Mouse (Mus musculus) liver, embryonic 11.5 days (tissue): ENCODE measurements at regions not wholly inside any gene's neighbourhood (a gene's known extent, or its start where the extent isn't known, plus 50 kb on each side); places are given as distances from the start of the nearest gene placed in this dataset.

ENCODE experiments used
- ATAC-seq: fragments of 200-750 bp; cut with Nextera tagmentation; replicated peaks from 2 replicates; pipeline ENCODE4 v1.8.0; 2017; ENCODE audit warnings: moderate number of reproducible peaks, mild to moderate bottlenecking, moderate TSS enrichment, moderate library complexity; ENCODE audit not compliant: low FRiP score
- DNase-seq: peaks from one replicate; pipeline ENCODE4 v3.0.0-alpha.2; 2017; ENCODE audit warnings: low spot score
- H3K27ac ChIP-seq: fragments of 300-500 bp; sonication (generic); 2 replicates; pipeline ENCODE4 v1.5.1; 2014; ENCODE audit warnings: mild to moderate bottlenecking, low read depth, low read length, control low read depth
- H3K27me3 ChIP-seq: fragments of 300-500 bp; sonication (generic); replicated peaks from 2 replicates; pipeline ENCODE4 v1.6.1; 2014; ENCODE audit warnings: low read length, mixed read lengths; ENCODE audit not compliant: control insufficient read depth, insufficient read depth
- H3K36me3 ChIP-seq: fragments of 300-500 bp; sonication (generic); 2 replicates; pipeline ENCODE4 v1.6.1; 2014; ENCODE audit warnings: mild to moderate bottlenecking, low read length, moderate library complexity, mixed read lengths; ENCODE audit not compliant: control insufficient read depth, insufficient read depth
- H3K4me1 ChIP-seq: fragments of 300-500 bp; sonication (generic); replicated peaks from 2 replicates; pipeline ENCODE4 v1.6.1; 2014; ENCODE audit warnings: low read length, mixed read lengths; ENCODE audit not compliant: control insufficient read depth, insufficient read depth
- H3K4me2 ChIP-seq: fragments of 300-500 bp; sonication (generic); 2 replicates; pipeline ENCODE4 v1.6.1; 2014; ENCODE audit warnings: mild to moderate bottlenecking, control low read depth, moderate library complexity
- H3K4me3 ChIP-seq: fragments of 300-500 bp; sonication (generic); 2 replicates; pipeline ENCODE4 v1.5.1; 2014; ENCODE audit warnings: low read depth, low read length, control low read depth
- H3K9ac ChIP-seq: fragments of 300-500 bp; sonication (generic); 2 replicates; pipeline ENCODE4 v1.6.1; 2014; ENCODE audit warnings: low read depth, low read length, control low read depth
- H3K9me3 ChIP-seq: fragments of 300-500 bp; sonication (generic); 2 replicates; pipeline ENCODE4 v1.6.1; 2016; ENCODE audit warnings: low read length, inconsistent platforms, mixed read lengths; ENCODE audit not compliant: control insufficient read depth
- WGBS: fragments of 180-500 bp; shearing (Covaris S2); extraction: QIAGEN DNeasy Blood & Tissue Kit; methylation state at CpG from one replicate; pipeline ENCODE4 v1.1.7; 2014; 5-methylcytosine and 5-hydroxymethylcytosine counted together

GRCm38 (mm10) chr9:113509368-113509767 lies 198.7 kb downstream of the Pdcd6ip start:
- DNase-seq (no peak), ATAC-seq (no peak)
- H3K27ac ChIP-seq: no peak overlapping the region
- H3K4me3 ChIP-seq: no peak overlapping the region
- no peak overlapping the region for H3K9ac ChIP-seq
- 87% methylated on average over 7 of the region's 7 CpGs for WGBS
- no peaks in the 10 kb centered on the region for H3K27me3 ChIP-seq
- no peak overlapping the region for H3K4me2 ChIP-seq
- H3K9me3 ChIP-seq: 0 out of 2 replicates have a peak, but pooled peaks cover 3% of the 10 kb centered on the region
- H3K36me3 ChIP-seq: no peaks in the 10 kb centered on the region
- no peaks in the 10 kb centered on the region for H3K4me1 ChIP-seq

- Histone ChIP-seq H3K4me1 (no peaks in the 10 kb centered on the region), H3K36me3 (no peaks in the 10 kb centered on the region), H3K27ac (no peak overlapping the region), H3K9me3 (0 out of 2 replicates have a peak, but pooled peaks cover 3% of the 10 kb centered on the region), H3K27me3 (no peaks in the 10 kb centered on the region), H3K9ac (no peak overlapping the region), H3K4me2 (no peak overlapping the region), H3K4me3 (no peak overlapping the region)
- ATAC-seq (no peak), DNase-seq (no peak)
- whole genome bisulfite sequencing: 59% methylated on average over 3 of the region's 3 CpGs
These were observed 199.2 kb downstream of the Pdcd6ip start for GRCm38 (mm10) chr9:113508821-113509220.

DNA sequence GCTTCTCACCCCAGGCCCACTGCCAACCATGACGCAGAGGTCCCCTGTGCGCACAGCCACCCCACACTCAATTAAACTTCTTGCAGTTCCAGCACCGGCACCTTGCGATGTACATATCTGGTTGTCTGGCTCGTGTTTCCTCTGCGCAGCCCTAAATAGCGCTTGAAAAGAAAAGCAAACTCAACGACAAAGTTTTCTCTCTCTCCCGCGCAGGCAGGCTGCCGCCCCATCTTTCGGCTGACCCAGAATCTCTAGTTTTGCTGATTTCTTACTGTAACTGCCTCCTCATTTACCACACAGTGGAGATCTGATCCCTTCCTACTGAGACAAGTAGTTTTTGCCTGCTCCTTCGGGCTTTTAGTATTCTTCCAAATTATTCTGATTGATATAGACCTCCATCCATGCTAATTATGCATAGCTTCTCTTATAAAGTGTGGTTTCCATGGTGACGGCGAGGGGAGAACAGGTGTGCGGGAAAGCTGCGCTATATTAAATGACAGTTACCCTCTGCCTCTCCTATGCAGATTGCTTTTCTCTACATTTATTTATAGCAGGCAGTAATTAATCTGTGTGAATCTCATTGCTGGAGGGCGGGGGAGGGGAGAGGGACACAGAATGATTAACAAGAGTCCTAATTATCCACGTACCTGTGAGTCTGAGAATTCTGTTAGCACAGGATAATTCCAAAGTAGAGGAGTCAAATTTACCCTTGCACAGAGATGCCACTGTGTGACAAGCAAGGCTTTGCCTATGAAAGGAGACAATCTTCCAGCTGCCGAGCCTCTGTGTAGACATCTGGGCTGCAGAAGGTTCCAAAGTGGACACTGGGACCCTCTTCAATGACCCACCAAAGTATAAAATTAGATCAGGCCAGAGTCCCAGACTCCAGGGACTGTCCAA lies 200.2 kb downstream of the Pdcd6ip start:
- H3K4me2 ChIP-seq: no peak overlapping the region
- 88% methylated on average over 20 of the region's 20 CpGs for WGBS
- H3K4me3 ChIP-seq: no peak overlapping the region
- no peaks in the 10 kb centered on the region for H3K27me3 ChIP-seq
- no peaks in the 10 kb centered on the region for H3K36me3 ChIP-seq
- H3K4me1 ChIP-seq: no peaks in the 10 kb centered on the region
- 0 out of 2 replicates have a peak, but pooled peaks cover 3% of the 10 kb centered on the region for H3K9me3 ChIP-seq
- no peak overlapping the region for H3K9ac ChIP-seq
- DNase-seq: no peak
- no peak overlapping the region for H3K27ac ChIP-seq
- ATAC-seq: no peak

DNA sequence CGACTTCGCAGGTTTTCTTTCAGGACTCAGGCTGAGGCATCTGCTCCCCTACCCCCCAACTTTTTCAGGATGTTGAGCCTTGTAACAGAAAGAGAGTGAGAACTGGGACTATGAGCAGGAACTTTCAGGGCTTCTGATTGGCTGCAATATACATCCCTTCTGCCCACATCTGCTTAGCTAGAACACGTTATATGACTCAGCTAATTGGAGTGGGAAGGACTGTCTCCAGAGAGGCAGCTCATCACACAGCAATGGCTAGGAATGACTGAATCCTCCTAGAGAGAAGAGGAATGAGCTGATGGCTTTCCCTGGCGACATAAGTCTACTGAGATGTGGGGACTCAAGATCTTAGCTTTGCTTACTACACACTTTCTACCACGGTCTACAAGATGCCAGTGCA lies 208.8 kb downstream of the Pdcd6ip start:
- no peak overlapping the region for H3K9ac ChIP-seq
- WGBS: 77% methylated on average over 5 of the region's 5 CpGs
- no peaks in the 10 kb centered on the region for H3K27me3 ChIP-seq
- no peak overlapping the region for H3K4me2 ChIP-seq
- no peaks in the 10 kb centered on the region for H3K36me3 ChIP-seq
- H3K9me3 ChIP-seq: no peaks in the 10 kb centered on the region
- no peak overlapping the region for H3K4me3 ChIP-seq
- ATAC-seq: no peak
- no peaks in the 10 kb centered on the region for H3K4me1 ChIP-seq
- no peak for DNase-seq
- H3K27ac ChIP-seq: no peak overlapping the region

- Histone ChIP-seq H3K4me1 (no peaks in the 10 kb centered on the region), H3K4me2 (no peak overlapping the region), H3K9me3 (no peaks in the 10 kb centered on the region), H3K27me3 (no peaks in the 10 kb centered on the region), H3K9ac (no peak overlapping the region), H3K4me3 (no peak overlapping the region), H3K27ac (no peak overlapping the region), H3K36me3 (no peaks in the 10 kb centered on the region)
- DNase-seq: no peak
- WGBS: 65% methylated on average over 7 of the region's 7 CpGs
- ATAC-seq: no peak
These were observed 211.8 kb downstream of the Pdcd6ip start for GRCm38 (mm10) chr9:113496176-113496732.

DNA sequence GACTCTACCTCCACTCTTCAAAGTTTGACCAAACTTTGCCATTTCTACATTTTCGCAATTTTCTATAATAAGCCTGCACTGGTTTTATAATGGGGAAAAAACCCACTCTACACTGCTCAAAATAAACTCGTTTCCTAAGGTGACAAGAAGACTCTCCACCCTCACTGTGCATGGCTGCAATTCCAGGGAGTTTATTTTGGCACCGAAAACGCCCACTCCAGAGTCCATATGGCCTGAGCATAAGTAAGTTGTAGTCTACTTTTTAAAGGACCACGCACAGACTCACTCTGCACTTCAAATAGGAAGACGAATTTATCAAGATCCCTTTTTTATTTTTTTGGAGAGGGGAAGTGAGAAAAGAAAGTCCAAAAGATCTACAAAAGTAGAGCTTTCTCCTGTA lies 219.4 kb downstream of the Pdcd6ip start:
- no peak overlapping the region for H3K27ac ChIP-seq
- H3K9ac ChIP-seq: no peak overlapping the region
- no peak for DNase-seq

DNA sequence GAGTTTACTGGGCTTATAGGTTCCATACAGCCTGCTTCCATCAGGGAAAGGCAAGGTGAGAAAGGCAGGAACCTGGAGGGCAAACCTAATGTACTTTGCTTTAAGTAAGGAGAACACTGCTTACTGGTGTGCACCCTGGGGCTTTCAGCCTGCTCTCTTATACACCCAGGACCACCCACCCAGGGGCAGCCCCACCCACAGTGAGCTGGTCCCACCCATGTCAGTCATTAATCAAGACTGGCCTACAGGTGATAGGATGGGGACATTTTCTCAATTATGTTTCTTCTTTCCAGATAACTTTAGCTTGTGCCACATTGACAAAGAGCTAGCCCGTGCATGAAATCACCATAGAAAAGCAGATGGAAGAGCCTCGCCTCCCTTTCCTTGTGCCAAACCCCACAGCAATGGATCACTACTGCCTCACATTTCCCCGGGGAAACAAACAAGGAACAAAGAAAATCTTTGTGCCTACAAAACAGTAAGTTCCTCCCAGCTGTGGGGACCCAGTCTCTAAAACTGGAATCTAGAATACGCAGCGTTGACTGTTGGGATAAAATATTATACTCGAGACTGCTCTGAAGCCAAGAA lies 221.5 kb downstream of the Pdcd6ip start:
- 89% methylated on average over 6 of the region's 6 CpGs for WGBS
- H3K27me3 ChIP-seq: no peaks in the 10 kb centered on the region

More for the DNA sequence above, 219.4 kb downstream of the Pdcd6ip start:
- no peaks in the 10 kb centered on the region for H3K4me1 ChIP-seq
- no peak overlapping the region for H3K4me3 ChIP-seq
- 75% methylated on average over 6 of the region's 6 CpGs for WGBS
- H3K36me3 ChIP-seq: no peaks in the 10 kb centered on the region
- H3K4me2 ChIP-seq: no peak overlapping the region
- no peak for ATAC-seq
- no peaks in the 10 kb centered on the region for H3K27me3 ChIP-seq
- H3K9me3 ChIP-seq: no peaks in the 10 kb centered on the region

GRCm38 (mm10) chr9:113479897-113480296 lies 228.2 kb downstream of the Pdcd6ip start:
- Histone ChIP-seq H3K4me3 (no peak overlapping the region), H3K4me2 (no peak overlapping the region), H3K9me3 (0 out of 2 replicates have a peak, but pooled peaks cover 6% of the 10 kb centered on the region), H3K36me3 (no peaks in the 10 kb centered on the region), H3K27ac (no peak overlapping the region), H3K9ac (no peak overlapping the region), H3K27me3 (no peaks in the 10 kb centered on the region), H3K4me1 (no peaks in the 10 kb centered on the region)
- DNase-seq (no peak), ATAC-seq (no peak)
- WGBS: 76% methylated on average over 3 of the region's 3 CpGs

More for the DNA sequence above, 221.5 kb downstream of the Pdcd6ip start:
- no peak for ATAC-seq
- Histone ChIP-seq H3K4me3 (no peak overlapping the region), H3K9me3 (no peaks in the 10 kb centered on the region), H3K4me2 (no peak overlapping the region), H3K27ac (no peak overlapping the region), H3K4me1 (no peaks in the 10 kb centered on the region), H3K9ac (no peak overlapping the region), H3K36me3 (no peaks in the 10 kb centered on the region)
- DNase-seq: no peak
